Mouse (Mus musculus) midbrain, embryonic 15.5 days (tissue): ENCODE results near the gene Evc. TPM values are rescaled to one million over a fixed set of nuclear protein-coding genes. Genes with fewer than 3 reads are reported as not detected.

ENCODE experiments used
- ATAC-seq: fragments of 200-750 bp; cut with Nextera tagmentation; replicated peaks from 2 replicates; pipeline ENCODE4 v1.8.0; 2017; ENCODE audit warnings: moderate TSS enrichment
- H3K27ac ChIP-seq: fragments of 300-500 bp; sonication (generic); 2 replicates; pipeline ENCODE4 v1.5.1; 2015; ENCODE audit warnings: mild to moderate bottlenecking, inconsistent platforms
- H3K27me3 ChIP-seq: fragments of 300-500 bp; sonication (generic); replicated peaks from 2 replicates; pipeline ENCODE4 v1.6.1; 2015; ENCODE audit warnings: inconsistent platforms
- H3K36me3 ChIP-seq: fragments of 300-500 bp; sonication (generic); replicated peaks from 2 replicates; pipeline ENCODE4 v1.6.1; 2015; ENCODE audit warnings: inconsistent platforms
- H3K4me1 ChIP-seq: fragments of 300-500 bp; sonication (generic); 2 replicates; pipeline ENCODE4 v1.6.1; 2015; ENCODE audit warnings: inconsistent platforms
- H3K4me2 ChIP-seq: fragments of 300-500 bp; sonication (generic); 2 replicates; pipeline ENCODE4 v1.6.1; 2015; ENCODE audit warnings: inconsistent platforms, mild to moderate bottlenecking, moderate library complexity
- H3K4me3 ChIP-seq: fragments of 300-500 bp; sonication (generic); 2 replicates; pipeline ENCODE4 v1.5.1; 2015; ENCODE audit warnings: mild to moderate bottlenecking, inconsistent platforms
- H3K9ac ChIP-seq: fragments of 300-500 bp; sonication (generic); 2 replicates; pipeline ENCODE4 v1.6.1; 2015; ENCODE audit warnings: mild to moderate bottlenecking, inconsistent platforms
- H3K9me3 ChIP-seq: fragments of 300-500 bp; sonication (generic); 2 replicates; pipeline ENCODE4 v1.6.1; 2016; ENCODE audit warnings: inconsistent platforms
- WGBS: fragments of 180-500 bp; shearing (Covaris S2); methylation state at CpG from one replicate; pipeline ENCODE4 v1.1.7; 2015; ENCODE audit warnings: mixed read lengths; 5-methylcytosine and 5-hydroxymethylcytosine counted together
- polyA plus RNA-seq: library from polyadenylated mRNA; unstranded; fragments of >200 nt; fragmentation: Nextera tagmentation; extraction: Ambion mirVana; gene quantifications from 2 replicates; pipeline ENCODE4 v1.2.1, GENCODE M21; 2015

Gene Evc
- polyA plus RNA-seq, result 3.7 and 4.4 TPM in 2 replicates

DNA sequence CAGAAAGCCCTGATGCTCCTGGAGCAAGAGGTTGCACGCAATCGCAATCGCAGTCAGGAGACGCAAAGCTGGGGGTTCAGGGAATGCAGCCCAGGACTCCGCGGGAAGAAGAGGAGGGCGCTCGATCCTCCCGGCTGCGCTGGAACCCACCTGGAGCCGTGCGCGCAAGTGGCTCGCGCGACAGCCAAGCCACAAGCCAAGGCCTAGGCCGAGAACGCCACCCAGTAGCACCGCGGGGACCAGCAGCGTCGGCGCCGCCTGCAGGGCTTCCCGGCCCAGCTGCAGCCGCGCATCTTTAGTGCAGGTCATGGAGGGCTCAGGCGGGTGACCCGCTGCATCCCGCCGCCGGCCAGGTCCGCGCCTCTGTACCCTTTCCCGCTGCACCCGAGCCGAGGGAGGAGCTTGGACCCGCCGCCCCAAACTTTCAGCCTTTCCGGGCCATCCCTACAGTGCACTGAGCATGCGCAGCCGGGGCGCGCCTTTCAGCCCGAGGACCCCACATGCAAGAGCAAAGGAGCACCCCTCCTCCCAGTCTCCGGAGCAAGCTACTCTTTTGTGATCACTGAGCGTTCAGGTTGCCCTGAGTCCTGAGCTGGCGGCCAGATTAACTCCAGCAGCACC, at the start of gene Evc:
Evc (minus strand) TSS at position 410 of the 621 bp plus-strand sequence.
- Histone ChIP-seq H3K36me3 (no peaks in the 10 kb centered on the region), H3K9me3 (no peaks in the 10 kb centered on the region), H3K27ac (no peak within 1 kb of the TSS), H3K27me3 (peaks cover 6% of the 10 kb centered on the region; the same call in 1 of the 2 replicates), H3K4me3 (peak within 1 kb of the TSS; percentile 62), H3K4me2 (peak within 1 kb of the TSS; percentile 99), H3K9ac (peak within 1 kb of the TSS; percentile 49), H3K4me1 (peaks cover 25% of the 10 kb centered on the region)
- peak; percentile 45 for ATAC-seq
- under 1% methylated on average over 47 of the region's 48 CpGs for WGBS

DNA sequence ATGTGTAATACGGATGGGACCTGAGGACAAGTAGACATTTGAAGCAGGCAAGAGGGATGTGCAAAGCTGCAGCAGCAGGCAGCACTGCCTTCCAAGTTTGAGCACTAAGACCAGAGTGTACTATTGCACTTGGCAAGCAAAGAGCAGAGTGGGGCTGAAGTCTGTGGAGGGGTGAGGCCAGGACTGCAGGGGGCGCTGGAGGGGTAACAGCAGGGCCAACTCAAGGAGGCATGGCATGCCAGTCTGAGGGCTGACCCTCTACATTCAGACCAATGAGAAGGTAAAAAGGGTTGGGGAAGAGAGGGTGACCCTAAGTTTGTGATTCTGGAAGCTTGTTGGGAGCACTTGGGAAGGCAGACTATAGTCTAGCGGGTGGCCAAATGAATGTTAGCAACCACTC, 46.9 kb upstream of the Evc start:
- Histone ChIP-seq H3K9ac (no peak overlapping the region), H3K27me3 (no peaks in the 10 kb centered on the region), H3K4me3 (no peak overlapping the region), H3K27ac (no peak overlapping the region), H3K36me3 (no peaks in the 10 kb centered on the region), H3K4me1 (no peaks in the 10 kb centered on the region), H3K9me3 (no peaks in the 10 kb centered on the region), H3K4me2 (no peak overlapping the region)
- no peak for ATAC-seq
- WGBS, result 85% methylated on average over 3 of the region's 3 CpGs

GRCm38 (mm10) chr5:37380641-37381040, 43.9 kb upstream of the Evc start:
- ATAC-seq, result no peak
- H3K27ac ChIP-seq, result no peak overlapping the region; the same call in 1 of the 2 replicates
- no peak overlapping the region for H3K9ac ChIP-seq
- no peaks in the 10 kb centered on the region for H3K36me3 ChIP-seq
- 75% methylated on average over 4 of the region's 4 CpGs for WGBS
- H3K4me3 ChIP-seq, result no peak overlapping the region
- no peaks in the 10 kb centered on the region for H3K9me3 ChIP-seq
- H3K27me3 ChIP-seq, result no peaks in the 10 kb centered on the region
- H3K4me2 ChIP-seq, result no peak overlapping the region
- H3K4me1 ChIP-seq, result no peaks in the 10 kb centered on the region

DNA sequence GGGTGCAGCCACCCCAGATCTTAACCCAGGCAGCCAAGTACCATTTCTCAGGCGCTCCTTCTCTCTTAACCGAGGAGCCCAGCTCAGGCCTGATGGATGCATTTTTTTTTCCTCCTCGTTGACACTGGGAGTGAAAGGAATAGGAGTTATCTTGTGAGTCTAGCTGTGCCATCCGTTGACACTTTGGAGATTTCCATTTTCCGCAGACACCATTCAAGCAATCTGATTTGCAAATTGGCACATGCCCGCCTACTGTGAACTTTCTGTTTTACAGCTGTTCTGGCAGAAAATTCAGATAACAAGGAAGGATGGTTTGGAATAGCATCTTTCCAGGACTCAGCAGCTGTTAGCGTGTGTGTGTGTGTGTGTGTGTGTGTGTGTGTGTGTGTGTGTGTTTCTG, 40.7 kb upstream of the Evc start:
- ATAC-seq, result no peak

GRCm38 (mm10) chr5:37368796-37369195, 32.1 kb upstream of the Evc start:
- no peak overlapping the region for H3K4me2 ChIP-seq
- peaks cover 12% of the 10 kb centered on the region for H3K4me1 ChIP-seq
- H3K27ac ChIP-seq, result no peak overlapping the region
- no peak overlapping the region for H3K9ac ChIP-seq
- H3K36me3 ChIP-seq, result no peaks in the 10 kb centered on the region
- no peaks in the 10 kb centered on the region for H3K27me3 ChIP-seq
- no peaks in the 10 kb centered on the region for H3K9me3 ChIP-seq
- WGBS, result 89% methylated on average over 8 of the region's 8 CpGs
- ATAC-seq, result no peak
- H3K4me3 ChIP-seq, result no peak overlapping the region

More for the DNA sequence above, 40.7 kb upstream of the Evc start:
- Histone ChIP-seq H3K9ac (no peak overlapping the region), H3K9me3 (no peaks in the 10 kb centered on the region), H3K27me3 (no peaks in the 10 kb centered on the region), H3K4me3 (no peak overlapping the region), H3K4me1 (no peaks in the 10 kb centered on the region), H3K4me2 (no peak overlapping the region), H3K27ac (no peak overlapping the region), H3K36me3 (no peaks in the 10 kb centered on the region)
- WGBS, result 71% methylated on average over 7 of the region's 7 CpGs

DNA sequence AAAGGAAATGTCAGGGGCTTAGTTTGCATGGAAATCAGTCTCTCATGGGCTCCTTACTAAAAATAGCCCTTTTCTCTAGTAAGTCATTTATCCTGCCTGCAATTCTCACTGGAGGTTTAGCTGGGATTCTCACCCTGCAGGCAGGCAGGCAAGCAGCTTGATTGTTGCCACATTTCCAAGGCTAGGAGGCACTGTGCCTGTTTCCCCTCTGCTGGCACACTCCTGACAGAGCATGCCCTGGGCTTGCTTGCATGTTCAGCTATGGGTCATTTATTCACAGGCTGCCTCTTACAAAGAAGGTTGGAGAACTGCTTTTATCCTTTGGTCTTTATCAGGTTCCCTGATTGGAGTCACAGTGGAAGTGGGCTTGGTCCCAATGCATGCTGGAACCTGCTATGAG, 29.1 kb upstream of the Evc start:
- no peaks in the 10 kb centered on the region for H3K36me3 ChIP-seq
- H3K4me2 ChIP-seq, result no peak overlapping the region
- no peaks in the 10 kb centered on the region for H3K27me3 ChIP-seq
- H3K4me3 ChIP-seq, result no peak overlapping the region
- peak; percentile 74 for ATAC-seq
- H3K9me3 ChIP-seq, result no peaks in the 10 kb centered on the region
- H3K9ac ChIP-seq, result no peak overlapping the region
- H3K4me1 ChIP-seq, result peaks cover 12% of the 10 kb centered on the region
- peak overlapping the region; percentile 61 for H3K27ac ChIP-seq

DNA sequence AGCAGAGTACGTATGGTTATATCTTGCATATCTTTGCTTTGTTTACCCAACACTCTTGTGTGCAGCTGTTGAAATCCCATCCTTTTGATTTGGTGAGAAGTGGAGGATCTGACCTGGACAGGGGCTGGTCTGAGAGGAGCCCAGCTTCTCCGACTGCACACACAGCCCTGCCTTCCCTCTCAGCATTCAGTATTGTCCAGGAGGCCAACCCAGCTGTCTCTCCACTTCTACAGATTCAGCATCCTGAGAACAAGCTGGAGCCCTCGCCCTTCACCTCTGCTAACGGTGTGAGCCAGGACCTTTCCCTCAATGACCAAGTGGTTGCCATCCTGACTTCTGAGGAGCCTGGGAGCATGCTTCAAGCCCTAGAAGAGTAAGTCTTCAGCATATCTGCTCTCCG, 26.6 kb upstream of the Evc start:
- H3K36me3 ChIP-seq, result no peaks in the 10 kb centered on the region
- no peak overlapping the region for H3K9ac ChIP-seq
- 89% methylated on average over 5 of the region's 5 CpGs for WGBS
- H3K27me3 ChIP-seq, result no peaks in the 10 kb centered on the region
- H3K9me3 ChIP-seq, result no peaks in the 10 kb centered on the region
- no peak overlapping the region for H3K4me2 ChIP-seq
- H3K4me1 ChIP-seq, result peaks cover 12% of the 10 kb centered on the region
- H3K27ac ChIP-seq, result no peak overlapping the region
- no peak overlapping the region for H3K4me3 ChIP-seq
- no peak for ATAC-seq

- H3K27me3 ChIP-seq, result no peaks in the 10 kb centered on the region
- no peak for ATAC-seq
- no peaks in the 10 kb centered on the region for H3K9me3 ChIP-seq
- peaks cover 12% of the 10 kb centered on the region for H3K4me1 ChIP-seq
- no peak overlapping the region for H3K4me3 ChIP-seq
- no peak overlapping the region for H3K27ac ChIP-seq
- no peak overlapping the region for H3K9ac ChIP-seq
- no peak overlapping the region for H3K4me2 ChIP-seq
- 87% methylated on average over 4 of the region's 5 CpGs for WGBS
- no peaks in the 10 kb centered on the region for H3K36me3 ChIP-seq
These were observed 25.9 kb upstream of the Evc start for GRCm38 (mm10) chr5:37362618-37363017.

DNA sequence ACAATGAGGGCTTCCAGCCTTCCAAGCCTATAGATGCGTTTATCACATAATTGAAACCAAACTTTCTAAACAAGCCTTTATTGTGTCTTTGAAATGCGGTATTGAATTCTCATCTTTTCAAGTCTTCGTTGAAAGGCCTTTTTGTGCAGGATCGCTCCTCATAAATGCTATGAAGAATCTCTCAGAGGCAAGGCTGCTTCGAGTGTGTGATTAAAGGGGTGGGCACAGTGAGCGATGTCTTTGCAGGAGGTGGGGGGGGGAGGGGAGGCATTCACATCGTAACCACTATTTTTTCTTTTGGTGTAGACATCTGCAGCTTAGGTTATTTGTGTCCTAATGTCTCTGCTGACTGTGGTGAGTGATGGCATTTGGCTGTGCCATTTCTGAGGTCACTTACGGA, 19.3 kb upstream of the Evc start:
- no peak for ATAC-seq
- Histone ChIP-seq H3K27me3 (no peaks in the 10 kb centered on the region), H3K9ac (no peak overlapping the region), H3K4me1 (no peaks in the 10 kb centered on the region), H3K36me3 (no peaks in the 10 kb centered on the region), H3K27ac (no peak overlapping the region), H3K4me3 (no peak overlapping the region), H3K4me2 (no peak overlapping the region), H3K9me3 (no peaks in the 10 kb centered on the region)
- 57% methylated on average over 8 of the region's 8 CpGs for WGBS

DNA sequence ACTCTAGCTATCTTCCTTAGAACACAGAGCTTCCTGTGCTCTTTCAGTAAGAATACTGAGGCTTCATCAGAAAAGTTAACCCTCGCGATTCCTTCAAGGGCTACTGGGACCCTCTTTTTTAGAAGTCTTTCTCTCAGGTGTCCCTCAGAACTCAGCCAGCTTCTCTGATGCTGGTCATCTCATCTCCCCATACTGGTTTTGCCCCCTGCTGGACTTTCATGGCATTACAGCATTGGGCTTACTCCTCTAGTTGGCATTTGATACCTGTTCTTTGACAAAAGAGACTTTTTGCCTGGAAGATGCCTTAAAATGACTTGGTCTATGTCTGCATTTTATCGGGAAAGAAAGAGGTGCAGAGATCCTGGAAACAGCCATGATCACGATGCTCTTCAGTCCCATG, 17.7 kb upstream of the Evc start:
- Histone ChIP-seq H3K36me3 (no peaks in the 10 kb centered on the region), H3K27ac (no peak overlapping the region), H3K9ac (no peak overlapping the region), H3K9me3 (no peaks in the 10 kb centered on the region), H3K4me1 (no peaks in the 10 kb centered on the region), H3K4me2 (no peak overlapping the region), H3K27me3 (no peaks in the 10 kb centered on the region), H3K4me3 (no peak overlapping the region)
- WGBS, result 86% methylated on average over 4 of the region's 4 CpGs
- no peak for ATAC-seq

DNA sequence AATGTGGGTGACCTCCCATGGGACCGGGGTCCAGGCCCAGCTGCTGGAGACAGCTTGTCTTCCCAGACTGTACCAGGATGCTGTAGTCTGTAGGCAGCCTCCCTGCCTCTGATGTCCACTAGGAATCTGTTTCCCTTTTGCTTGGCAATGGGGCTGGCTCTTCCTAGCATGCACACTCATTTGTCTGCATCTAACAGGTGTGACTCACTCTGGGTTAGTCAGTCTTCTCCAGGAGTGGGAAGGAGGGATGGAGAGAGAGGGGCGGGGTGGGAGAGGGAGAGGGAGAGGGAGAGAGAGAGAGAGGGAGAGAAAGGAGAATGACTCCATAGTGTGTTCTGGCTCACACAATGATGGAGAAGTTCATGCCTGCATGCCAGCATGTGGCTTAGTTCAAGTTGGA, 15.1 kb upstream of the Evc start:
- ATAC-seq, result no peak
- Histone ChIP-seq H3K9ac (no peak overlapping the region), H3K9me3 (no peaks in the 10 kb centered on the region), H3K4me3 (no peak overlapping the region), H3K4me2 (no peak overlapping the region), H3K36me3 (no peaks in the 10 kb centered on the region), H3K27me3 (no peaks in the 10 kb centered on the region), H3K4me1 (no peaks in the 10 kb centered on the region), H3K27ac (no peak overlapping the region)
- 84% methylated on average over 2 of the region's 2 CpGs for WGBS

DNA sequence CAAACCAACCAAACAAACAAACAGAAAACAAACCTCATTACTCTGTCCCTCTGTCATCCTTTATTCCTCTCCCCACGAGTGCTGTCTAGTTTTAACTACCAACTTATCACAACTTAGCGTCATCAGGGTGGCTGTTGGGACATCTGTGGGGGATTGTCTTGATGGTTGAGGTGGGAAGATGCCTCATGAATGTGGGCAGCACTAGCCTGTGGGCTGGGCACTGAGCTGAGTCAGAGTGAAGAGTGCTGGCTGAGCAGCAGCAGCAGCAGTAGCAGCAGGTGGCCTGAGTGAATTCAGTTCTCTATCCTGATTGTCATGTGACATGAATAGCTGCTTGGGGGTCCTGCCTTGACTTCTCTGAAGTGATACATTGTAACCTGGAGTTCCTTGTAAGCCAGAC, 7.3 kb upstream of the Evc start:
- H3K4me1 ChIP-seq, result no peaks in the 10 kb centered on the region
- H3K4me2 ChIP-seq, result no peak overlapping the region
- no peaks in the 10 kb centered on the region for H3K36me3 ChIP-seq
- no peak for ATAC-seq
- 92% methylated on average over 2 of the region's 2 CpGs for WGBS
- no peak overlapping the region for H3K9ac ChIP-seq
- no peaks in the 10 kb centered on the region for H3K27me3 ChIP-seq
- H3K4me3 ChIP-seq, result no peak overlapping the region
- no peaks in the 10 kb centered on the region for H3K9me3 ChIP-seq
- no peak overlapping the region for H3K27ac ChIP-seq

DNA sequence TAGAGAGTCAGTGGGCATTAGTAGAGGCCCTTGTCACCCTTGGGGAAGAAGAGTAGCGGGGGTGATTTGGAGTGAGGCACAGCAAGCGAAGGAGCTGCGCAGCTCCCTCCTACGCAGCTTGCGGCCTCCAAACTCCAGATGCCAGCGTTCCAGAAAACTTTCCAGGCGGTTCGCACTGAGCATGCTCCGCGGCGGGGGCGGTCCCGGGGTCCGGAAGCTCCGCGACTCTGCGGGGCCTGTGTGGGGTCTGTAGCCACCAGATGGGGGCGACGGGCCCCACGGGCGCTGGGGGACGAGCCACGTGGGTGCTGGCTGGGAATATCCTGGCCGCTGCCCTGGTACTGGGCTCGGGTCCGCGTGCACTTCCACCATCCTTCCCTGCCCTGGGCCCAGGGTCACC, 1.6 kb upstream of the Evc start, which contains the start of gene Evc2:
Evc2 (plus strand) TSS at position 212 of the 400 bp plus-strand sequence.
- under 1% methylated on average over 27 of the region's 27 CpGs for WGBS
- no peaks in the 10 kb centered on the region for H3K36me3 ChIP-seq
- peak within 1 kb of the TSS; percentile 99 for H3K4me2 ChIP-seq
- no peaks in the 10 kb centered on the region for H3K9me3 ChIP-seq
- H3K9ac ChIP-seq, result peak within 1 kb of the TSS; percentile 42
- H3K27me3 ChIP-seq, result peaks cover 6% of the 10 kb centered on the region; the same call in 1 of the 2 replicates
- peaks cover 25% of the 10 kb centered on the region for H3K4me1 ChIP-seq
- H3K4me3 ChIP-seq, result peak within 1 kb of the TSS; percentile 49
- ATAC-seq, result peak; percentile 70
- no peak within 1 kb of the TSS for H3K27ac ChIP-seq
